Mouse (Mus musculus) left cerebral cortex, postnatal 10 days (tissue): Measurements from ENCODE around the gene Arhgap6. TPM values are rescaled to one million over a fixed set of nuclear protein-coding genes. Genes with fewer than 3 reads are reported as not detected.

Experiments used
- DNase-seq, 2 experiments: peaks; one replicate each; pipeline ENCODE4 v3.0.0; 2021 to 2022; ENCODE audit warnings: low spot score in 2 of 2, mixed read lengths in 1 of 2; ENCODE audit errors: extremely low spot score in 1 of 2
- intact Hi-C: fragments of 180-260 bp; cut with DNase I; formaldehyde crosslinking; loops from one replicate; pipeline ENCODE4 v1.15.1; 2025
- total RNA-seq, 2 experiments: library from RNA; stranded (reverse); gene quantifications; 2 replicates each; pipeline ENCODE4 v1.2.3; 2021

The Arhgap6 gene
- total RNA-seq, 2 experiments from 2014 or later = 4.8 to 5.7 TPM

- no peak for DNase-seq
- intact Hi-C loops = no loop called here
Observed at GRCm38 (mm10) chrX:169094601-169095000, 299.7 kb downstream of the Arhgap6 start.

- intact Hi-C loops = no loop called here
- DNase-seq = no peak
Observed at GRCm38 (mm10) chrX:169095584-169095983, 300.7 kb downstream of the Arhgap6 start.

- intact Hi-C loops = no loop called here
- DNase-seq = no peak
Observed at GRCm38 (mm10) chrX:169102665-169103064, 307.8 kb downstream of the Arhgap6 start.

- no peak for DNase-seq
- intact Hi-C loops = no loop called here
Observed at GRCm38 (mm10) chrX:169106048-169106622, 311.2 kb downstream of the Arhgap6 start.

GRCm38 (mm10) chrX:169107372-169107771 is 312.5 kb downstream of the Arhgap6 start:
- intact Hi-C loops = no loop called here
- DNase-seq = no peak

- intact Hi-C loops = no loop called here
- no peak for DNase-seq
Observed at GRCm38 (mm10) chrX:169110031-169110430, 315.1 kb downstream of the Arhgap6 start.

- intact Hi-C loops = no loop called here
- peak in 1 of 2 experiments; percentile 44 for DNase-seq
Observed at GRCm38 (mm10) chrX:169112662-169113061, 317.8 kb downstream of the Arhgap6 start.

- intact Hi-C loops = no loop called here
- DNase-seq = no peak
Observed at GRCm38 (mm10) chrX:169123115-169123772, 328.3 kb downstream of the Arhgap6 start.

GRCm38 (mm10) chrX:169123773-169124151 is 328.9 kb downstream of the Arhgap6 start:
- intact Hi-C loops = no loop called here
- no peak for DNase-seq

- intact Hi-C loops = no loop called here
- no peak for DNase-seq
Observed at GRCm38 (mm10) chrX:169139758-169140157, 344.9 kb downstream of the Arhgap6 start.

GRCm38 (mm10) chrX:169140467-169140866 is 345.6 kb downstream of the Arhgap6 start:
- DNase-seq = no peak
- intact Hi-C loops = no loop called here

- no peak for DNase-seq
- intact Hi-C loops = no loop called here
Observed at GRCm38 (mm10) chrX:169153805-169154204, 358.9 kb downstream of the Arhgap6 start.

- intact Hi-C loops = no loop called here
Observed at GRCm38 (mm10) chrX:169158385-169158784, 363.5 kb downstream of the Arhgap6 start.

GRCm38 (mm10) chrX:169170981-169171380 is 376.1 kb downstream of the Arhgap6 start:
- intact Hi-C loops = no loop called here
- DNase-seq = no peak

More at GRCm38 (mm10) chrX:169158385-169158784, 363.5 kb downstream of the Arhgap6 start:
- DNase-seq = no peak

- intact Hi-C loops = no loop called here
- no peak for DNase-seq
Observed at GRCm38 (mm10) chrX:169173796-169174195, 378.9 kb downstream of the Arhgap6 start.

- intact Hi-C loops = no loop called here
- no peak for DNase-seq
Observed at GRCm38 (mm10) chrX:169178634-169179033, 383.7 kb downstream of the Arhgap6 start.

- no peak for DNase-seq
- intact Hi-C loops = no loop called here
Observed at GRCm38 (mm10) chrX:169187100-169187499, 392.2 kb downstream of the Arhgap6 start, which contains the start of gene Amelx. Gene Amelx (minus strand): TSS chrX:169187200.

- no peak for DNase-seq
- intact Hi-C loops = no loop called here
Observed at GRCm38 (mm10) chrX:169210019-169210418, 415.1 kb downstream of the Arhgap6 start.

- no peak for DNase-seq
- intact Hi-C loops = no loop called here
Observed at GRCm38 (mm10) chrX:169220064-169220463, 425.2 kb downstream of the Arhgap6 start.

- intact Hi-C loops = no loop called here
- DNase-seq = no peak
Observed at GRCm38 (mm10) chrX:169222357-169223062, 427.6 kb downstream of the Arhgap6 start.
